Mouse (Mus musculus) MEL-GATA-1-ER (cell line): ENCODE measurements around the gene Eif3a.

Experiments
- DNase-seq: peaks from one replicate; pipeline ENCODE4 v3.0.0-alpha.2; 2012; ENCODE audit warnings: low read depth; ENCODE audit errors: extremely low read depth

Gene Eif3a

GRCm38 (mm10) chr19:60758896-60759835 is 31.3 kb downstream of the Eif3a start:
- DNase-seq: no peak

- no peak for DNase-seq
Observed at GRCm38 (mm10) chr19:60757099-60757785, 33.2 kb downstream of the Eif3a start.

- DNase-seq: no peak
Observed at GRCm38 (mm10) chr19:60756192-60757098, 34.0 kb downstream of the Eif3a start.

GRCm38 (mm10) chr19:60755438-60756191 is 34.8 kb downstream of the Eif3a start, which contains the start of gene Nanos1:
Nanos1 (plus strand) TSS chr19:60755987.
- DNase-seq: peak; percentile 81

GRCm38 (mm10) chr19:60747801-60748200 is 42.7 kb downstream of the Eif3a start:
- DNase-seq: no peak

- no peak for DNase-seq
Observed at GRCm38 (mm10) chr19:60743767-60744547, 46.5 kb downstream of the Eif3a start.

- DNase-seq: no peak
Observed at GRCm38 (mm10) chr19:60740560-60740959, 49.9 kb downstream of the Eif3a start.

- DNase-seq: no peak
Observed at GRCm38 (mm10) chr19:60731966-60732365, 58.5 kb downstream of the Eif3a start.

GRCm38 (mm10) chr19:60731299-60731698 is 59.2 kb downstream of the Eif3a start:
- DNase-seq: no peak

- peak; percentile 50 for DNase-seq
Observed at GRCm38 (mm10) chr19:60730281-60730852, 60.1 kb downstream of the Eif3a start.

- DNase-seq: no peak
Observed at GRCm38 (mm10) chr19:60716381-60716780, 74.1 kb downstream of the Eif3a start.

GRCm38 (mm10) chr19:60712577-60712976 is 77.9 kb downstream of the Eif3a start:
- DNase-seq: no peak
